Mouse (Mus musculus): Measurements from ENCODE around the gene Il9.

Gene Il9

GRCm38 (mm10) chr13:56471951-56472350 lies 10.1 kb downstream of the Il9 start:
- DNase-seq (ENCODE audit: low read depth, low spot score), result no peak

- no peak for DNase-seq (ENCODE audit: low read depth, low spot score)
Measured at GRCm38 (mm10) chr13:56471211-56471610, 10.8 kb downstream of the Il9 start.

- no peak for DNase-seq (ENCODE audit: low read depth, low spot score)
Measured at GRCm38 (mm10) chr13:56468536-56468935, 13.5 kb downstream of the Il9 start.

GRCm38 (mm10) chr13:56467786-56468185 lies 14.3 kb downstream of the Il9 start:
- no peak for DNase-seq (ENCODE audit: low read depth, low spot score)

GRCm38 (mm10) chr13:56463750-56464149 lies 18.3 kb downstream of the Il9 start:
- no peak for DNase-seq (ENCODE audit: low read depth, low spot score)

- DNase-seq (ENCODE audit: low read depth, low spot score), result no peak
Measured at GRCm38 (mm10) chr13:56463261-56463660, 18.8 kb downstream of the Il9 start.

- DNase-seq (ENCODE audit: low read depth, low spot score), result no peak
Measured at GRCm38 (mm10) chr13:56462791-56463190, 19.3 kb downstream of the Il9 start.

- DNase-seq (ENCODE audit: low read depth, low spot score), result no peak
Measured at GRCm38 (mm10) chr13:56461460-56461859, 20.6 kb downstream of the Il9 start.

GRCm38 (mm10) chr13:56458001-56458400 lies 24.0 kb downstream of the Il9 start:
- no peak for DNase-seq (ENCODE audit: low read depth, low spot score)

GRCm38 (mm10) chr13:56450035-56450434 lies 32.0 kb downstream of the Il9 start:
- no peak for DNase-seq (ENCODE audit: low read depth, low spot score)

GRCm38 (mm10) chr13:56449239-56450030 lies 32.6 kb downstream of the Il9 start:
- DNase-seq (ENCODE audit: low read depth, low spot score), result no peak

GRCm38 (mm10) chr13:56444996-56445395 lies 37.0 kb downstream of the Il9 start:
- DNase-seq (ENCODE audit: low read depth, low spot score), result no peak

- no peak for DNase-seq (ENCODE audit: low read depth, low spot score)
Measured at GRCm38 (mm10) chr13:56444112-56444511, 37.9 kb downstream of the Il9 start.

GRCm38 (mm10) chr13:56443411-56443810 lies 38.6 kb downstream of the Il9 start:
- no peak for DNase-seq (ENCODE audit: low read depth, low spot score)

GRCm38 (mm10) chr13:56438211-56439075 lies 43.6 kb downstream of the Il9 start, which contains the start of gene Slc25a48:
Slc25a48 (plus strand) TSS chr13:56438355.
- no peak for DNase-seq (ENCODE audit: low read depth, low spot score)

- DNase-seq (ENCODE audit: low read depth, low spot score), result no peak
Measured at GRCm38 (mm10) chr13:56435615-56436287, 46.3 kb downstream of the Il9 start.

GRCm38 (mm10) chr13:56434311-56434751 lies 47.7 kb downstream of the Il9 start:
- no peak for DNase-seq (ENCODE audit: low read depth, low spot score)

- DNase-seq (ENCODE audit: low read depth, low spot score), result peak; percentile 84
Measured at GRCm38 (mm10) chr13:56433466-56433865, 48.6 kb downstream of the Il9 start.

- no peak for DNase-seq (ENCODE audit: low read depth, low spot score)
Measured at GRCm38 (mm10) chr13:56432496-56432895, 49.5 kb downstream of the Il9 start.

Measured in forelimb bud, embryonic 11.5 days (tissue).